Mouse (Mus musculus): ENCODE data around the gene Tsen54. TPM values are rescaled to one million over a fixed set of nuclear protein-coding genes. Genes with fewer than 3 reads are reported as not detected.

The Tsen54 gene
- polyA plus RNA-seq (2016; fragmentation: Nextera tagmentation; extraction: Ambion mirVana), result 23.5 and 25.6 TPM in 2 replicates

- Histone ChIP-seq H3K4me2 (peak within 1 kb of the TSS; percentile 99), H3K27ac (peak within 1 kb of the TSS; percentile 82), H3K9ac (peak within 1 kb of the TSS; percentile 90), H3K4me3 (peak within 1 kb of the TSS; percentile 93), H3K4me1 (peaks cover 54% of the 10 kb centered on the region), H3K36me3 (peaks cover 52% of the 10 kb centered on the region), H3K27me3 (replicated peaks) (no peaks in the 10 kb centered on the region), H3K9me3 (replicated peaks) (no peaks in the 10 kb centered on the region)
- peak; percentile 65 for ATAC-seq
- under 1% methylated on average over 84 of the region's 84 CpGs for WGBS (ENCODE audit: insufficient replicate concordance)
Observed at GRCm38 (mm10) chr11:115814605-115815450, at the start of gene Tsen54. Tsen54 (plus strand) TSS chr11:115814724.

GRCm38 (mm10) chr11:115765103-115765606 is 49.4 kb upstream of the Tsen54 start, which contains the start of gene Tmem94:
Tmem94 (plus strand) TSS chr11:115765433.
- Histone ChIP-seq H3K9ac (peak within 1 kb of the TSS; percentile 96), H3K9me3 (replicated peaks) (no peaks in the 10 kb centered on the region), H3K4me1 (peaks cover 51% of the 10 kb centered on the region), H3K27me3 (replicated peaks) (no peaks in the 10 kb centered on the region), H3K36me3 (no peaks in the 10 kb centered on the region), H3K27ac (peak within 1 kb of the TSS; percentile 88), H3K4me2 (peak within 1 kb of the TSS; percentile 81), H3K4me3 (peak within 1 kb of the TSS; percentile 86)
- peak; percentile 93 for ATAC-seq
- WGBS (ENCODE audit: insufficient replicate concordance), result under 1% methylated on average over 32 of the region's 32 CpGs

GRCm38 (mm10) chr11:115765607-115766141 is 48.9 kb upstream of the Tsen54 start:
- Histone ChIP-seq H3K9me3 (replicated peaks) (no peaks in the 10 kb centered on the region), H3K4me1 (peaks cover 57% of the 10 kb centered on the region), H3K36me3 (no peaks in the 10 kb centered on the region), H3K27ac (peak overlapping the region; percentile 88), H3K9ac (peak overlapping the region; percentile 96), H3K27me3 (replicated peaks) (no peaks in the 10 kb centered on the region), H3K4me2 (peak overlapping the region; percentile 81), H3K4me3 (peak overlapping the region; percentile 86)
- WGBS (ENCODE audit: insufficient replicate concordance), result under 1% methylated on average over 34 of the region's 34 CpGs
- ATAC-seq, result peak; percentile 84

GRCm38 (mm10) chr11:115766356-115766943 is 48.1 kb upstream of the Tsen54 start:
- H3K9me3 ChIP-seq (replicated peaks), result no peaks in the 10 kb centered on the region
- peak overlapping the region; percentile 81 for H3K4me2 ChIP-seq
- no peak for ATAC-seq
- no peaks in the 10 kb centered on the region for H3K36me3 ChIP-seq
- H3K27ac ChIP-seq, result peak overlapping the region; percentile 88
- H3K4me3 ChIP-seq, result peak overlapping the region; percentile 86
- 44% methylated on average over 13 of the region's 13 CpGs for WGBS (ENCODE audit: insufficient replicate concordance)
- H3K4me1 ChIP-seq, result peaks cover 62% of the 10 kb centered on the region
- no peaks in the 10 kb centered on the region for H3K27me3 ChIP-seq (replicated peaks)
- peak overlapping the region; percentile 96 for H3K9ac ChIP-seq

GRCm38 (mm10) chr11:115766981-115767380 is 47.5 kb upstream of the Tsen54 start:
- H3K4me2 ChIP-seq, result peak overlapping the region; percentile 81
- no peaks in the 10 kb centered on the region for H3K9me3 ChIP-seq (replicated peaks)
- no peaks in the 10 kb centered on the region for H3K36me3 ChIP-seq
- H3K9ac ChIP-seq, result peak overlapping the region; percentile 96
- H3K4me1 ChIP-seq, result peaks cover 65% of the 10 kb centered on the region
- WGBS (ENCODE audit: insufficient replicate concordance), result 84% methylated on average over 8 of the region's 8 CpGs
- no peak for ATAC-seq
- H3K4me3 ChIP-seq, result peak overlapping the region; percentile 86
- H3K27ac ChIP-seq, result peak overlapping the region; percentile 88; the same call in 1 of the 2 replicates
- H3K27me3 ChIP-seq (replicated peaks), result no peaks in the 10 kb centered on the region

GRCm38 (mm10) chr11:115768896-115769295 is 45.6 kb upstream of the Tsen54 start:
- Histone ChIP-seq H3K9ac (no peak overlapping the region), H3K27me3 (replicated peaks) (no peaks in the 10 kb centered on the region), H3K36me3 (peaks cover 12% of the 10 kb centered on the region; the same call in 1 of the 2 replicates), H3K4me3 (no peak overlapping the region), H3K27ac (0 out of 2 replicates have a peak overlapping the region, but pooled peaks have one; percentile 4), H3K9me3 (replicated peaks) (no peaks in the 10 kb centered on the region; the same call in 1 of the 2 replicates), H3K4me1 (peaks cover 67% of the 10 kb centered on the region), H3K4me2 (no peak overlapping the region)
- ATAC-seq, result no peak
- WGBS (ENCODE audit: insufficient replicate concordance), result 93% methylated on average over 3 of the region's 3 CpGs

- Histone ChIP-seq H3K27me3 (replicated peaks) (no peaks in the 10 kb centered on the region), H3K9me3 (replicated peaks) (no peaks in the 10 kb centered on the region; the same call in 1 of the 2 replicates), H3K4me3 (no peak overlapping the region), H3K4me2 (no peak overlapping the region), H3K27ac (no peak overlapping the region), H3K4me1 (peaks cover 75% of the 10 kb centered on the region), H3K9ac (no peak overlapping the region; the same call in 1 of the 2 replicates), H3K36me3 (peaks cover 22% of the 10 kb centered on the region; the same call in 1 of the 2 replicates)
- 44% methylated on average over 4 of the region's 4 CpGs for WGBS (ENCODE audit: insufficient replicate concordance)
- no peak for ATAC-seq
Observed at GRCm38 (mm10) chr11:115774653-115775052, 39.9 kb upstream of the Tsen54 start.

- Histone ChIP-seq H3K9me3 (replicated peaks) (no peaks in the 10 kb centered on the region; the same call in 1 of the 2 replicates), H3K4me2 (no peak overlapping the region), H3K27me3 (replicated peaks) (no peaks in the 10 kb centered on the region), H3K27ac (peak overlapping the region; percentile 98), H3K4me1 (peaks cover 75% of the 10 kb centered on the region), H3K4me3 (no peak overlapping the region), H3K9ac (no peak overlapping the region), H3K36me3 (peaks cover 22% of the 10 kb centered on the region; the same call in 1 of the 2 replicates)
- ATAC-seq, result no peak
- WGBS (ENCODE audit: insufficient replicate concordance), result 73% methylated on average over 18 of the region's 18 CpGs
Observed at GRCm38 (mm10) chr11:115775821-115776665, 38.5 kb upstream of the Tsen54 start.

- Histone ChIP-seq H3K27ac (peak overlapping the region; percentile 98), H3K9me3 (replicated peaks) (no peaks in the 10 kb centered on the region; the same call in 1 of the 2 replicates), H3K4me2 (no peak overlapping the region), H3K9ac (no peak overlapping the region), H3K36me3 (peaks cover 29% of the 10 kb centered on the region; the same call in 1 of the 2 replicates), H3K4me1 (peaks cover 75% of the 10 kb centered on the region), H3K4me3 (no peak overlapping the region), H3K27me3 (replicated peaks) (no peaks in the 10 kb centered on the region)
- ATAC-seq, result no peak
- 80% methylated on average over 9 of the region's 9 CpGs for WGBS (ENCODE audit: insufficient replicate concordance)
Observed at GRCm38 (mm10) chr11:115776954-115777353, 37.6 kb upstream of the Tsen54 start.

GRCm38 (mm10) chr11:115777487-115778335 is 36.8 kb upstream of the Tsen54 start:
- Histone ChIP-seq H3K36me3 (peaks cover 26% of the 10 kb centered on the region; the same call in 1 of the 2 replicates), H3K27ac (peak overlapping the region; percentile 98), H3K4me2 (no peak overlapping the region), H3K4me3 (no peak overlapping the region), H3K27me3 (replicated peaks) (no peaks in the 10 kb centered on the region), H3K9ac (no peak overlapping the region; the same call in 1 of the 2 replicates), H3K4me1 (peaks cover 77% of the 10 kb centered on the region), H3K9me3 (replicated peaks) (no peaks in the 10 kb centered on the region; the same call in 1 of the 2 replicates)
- ATAC-seq, result no peak
- 87% methylated on average over 17 of the region's 17 CpGs for WGBS (ENCODE audit: insufficient replicate concordance)
